Mouse (Mus musculus): ENCODE measurements around the gene Eml6.
A peak's percentile ranks its signal among the peaks of the same experiment; 100 is the strongest.

Gene Eml6

GRCm38 (mm10) chr11:29788921-29789638 lies 236.8 kb downstream of the Eml6 start:
- no peaks in the 10 kb centered on the region for H3K36me3 ChIP-seq (ENCODE audit: control insufficient read depth, insufficient read depth, low read length, poor library complexity, severe bottlenecking)
- DNase-seq (ENCODE audit: low read depth, low spot score) = no peak
- H3K27me3 ChIP-seq (ENCODE audit: control insufficient read depth, insufficient read depth, low read length, poor library complexity, severe bottlenecking) = no peaks in the 10 kb centered on the region

- DNase-seq (ENCODE audit: low read depth, low spot score) = no peak
- Histone ChIP-seq H3K27me3 (ENCODE audit: control insufficient read depth, insufficient read depth, low read length, poor library complexity, severe bottlenecking) (no peaks in the 10 kb centered on the region), H3K36me3 (ENCODE audit: control insufficient read depth, insufficient read depth, low read length, poor library complexity, severe bottlenecking) (no peaks in the 10 kb centered on the region)
Measured at GRCm38 (mm10) chr11:29788499-29788898, 237.3 kb downstream of the Eml6 start.

GRCm38 (mm10) chr11:29787473-29787872 lies 238.4 kb downstream of the Eml6 start:
- no peaks in the 10 kb centered on the region for H3K27me3 ChIP-seq (ENCODE audit: control insufficient read depth, insufficient read depth, low read length, poor library complexity, severe bottlenecking)
- DNase-seq (ENCODE audit: low read depth, low spot score) = peak; percentile 45
- H3K36me3 ChIP-seq (ENCODE audit: control insufficient read depth, insufficient read depth, low read length, poor library complexity, severe bottlenecking) = no peaks in the 10 kb centered on the region

- DNase-seq (ENCODE audit: low read depth, low spot score) = peak; percentile 80
- no peaks in the 10 kb centered on the region for H3K27me3 ChIP-seq (ENCODE audit: control insufficient read depth, insufficient read depth, low read length, poor library complexity, severe bottlenecking)
Measured at GRCm38 (mm10) chr11:29786583-29787219, 239.1 kb downstream of the Eml6 start.

GRCm38 (mm10) chr11:29779409-29780026 lies 246.3 kb downstream of the Eml6 start:
- Histone ChIP-seq H3K27me3 (ENCODE audit: control insufficient read depth, insufficient read depth, low read length, poor library complexity, severe bottlenecking) (no peaks in the 10 kb centered on the region), H3K36me3 (ENCODE audit: control insufficient read depth, insufficient read depth, low read length, poor library complexity, severe bottlenecking) (no peaks in the 10 kb centered on the region)
- DNase-seq (ENCODE audit: low read depth, low spot score) = peak; percentile 36

More at GRCm38 (mm10) chr11:29786583-29787219, 239.1 kb downstream of the Eml6 start:
- no peaks in the 10 kb centered on the region for H3K36me3 ChIP-seq (ENCODE audit: control insufficient read depth, insufficient read depth, low read length, poor library complexity, severe bottlenecking)

- Histone ChIP-seq H3K36me3 (ENCODE audit: control insufficient read depth, insufficient read depth, low read length, poor library complexity, severe bottlenecking) (no peaks in the 10 kb centered on the region), H3K27me3 (ENCODE audit: control insufficient read depth, insufficient read depth, low read length, poor library complexity, severe bottlenecking) (no peaks in the 10 kb centered on the region)
- peak; percentile 13 for DNase-seq (ENCODE audit: low read depth, low spot score)
Measured at GRCm38 (mm10) chr11:29778936-29779335, 246.9 kb downstream of the Eml6 start.

- Histone ChIP-seq H3K36me3 (ENCODE audit: control insufficient read depth, insufficient read depth, low read length, poor library complexity, severe bottlenecking) (no peaks in the 10 kb centered on the region), H3K27me3 (ENCODE audit: control insufficient read depth, insufficient read depth, low read length, poor library complexity, severe bottlenecking) (no peaks in the 10 kb centered on the region)
- DNase-seq (ENCODE audit: low read depth, low spot score) = no peak
Measured at GRCm38 (mm10) chr11:29777964-29778363, 247.9 kb downstream of the Eml6 start.

GRCm38 (mm10) chr11:29774760-29775159 lies 251.1 kb downstream of the Eml6 start:
- Histone ChIP-seq H3K36me3 (ENCODE audit: control insufficient read depth, insufficient read depth, low read length, poor library complexity, severe bottlenecking) (no peaks in the 10 kb centered on the region), H3K27me3 (ENCODE audit: control insufficient read depth, insufficient read depth, low read length, poor library complexity, severe bottlenecking) (no peaks in the 10 kb centered on the region)
- no peak for DNase-seq (ENCODE audit: low read depth, low spot score)

GRCm38 (mm10) chr11:29774296-29774695 lies 251.5 kb downstream of the Eml6 start:
- no peak for DNase-seq (ENCODE audit: low read depth, low spot score)
- Histone ChIP-seq H3K36me3 (ENCODE audit: control insufficient read depth, insufficient read depth, low read length, poor library complexity, severe bottlenecking) (no peaks in the 10 kb centered on the region), H3K27me3 (ENCODE audit: control insufficient read depth, insufficient read depth, low read length, poor library complexity, severe bottlenecking) (no peaks in the 10 kb centered on the region)

- DNase-seq (ENCODE audit: low read depth, low spot score) = no peak
- no peaks in the 10 kb centered on the region for H3K27me3 ChIP-seq (ENCODE audit: control insufficient read depth, insufficient read depth, low read length, poor library complexity, severe bottlenecking)
Measured at GRCm38 (mm10) chr11:29772279-29772678, 253.6 kb downstream of the Eml6 start.

GRCm38 (mm10) chr11:29770666-29771400 lies 255.0 kb downstream of the Eml6 start:
- Histone ChIP-seq H3K27me3 (ENCODE audit: control insufficient read depth, insufficient read depth, low read length, poor library complexity, severe bottlenecking) (no peaks in the 10 kb centered on the region), H3K36me3 (ENCODE audit: control insufficient read depth, insufficient read depth, low read length, poor library complexity, severe bottlenecking) (no peaks in the 10 kb centered on the region)
- no peak for DNase-seq (ENCODE audit: low read depth, low spot score)

More at GRCm38 (mm10) chr11:29772279-29772678, 253.6 kb downstream of the Eml6 start:
- H3K36me3 ChIP-seq (ENCODE audit: control insufficient read depth, insufficient read depth, low read length, poor library complexity, severe bottlenecking) = no peaks in the 10 kb centered on the region

GRCm38 (mm10) chr11:29768523-29768922 lies 257.3 kb downstream of the Eml6 start:
- no peaks in the 10 kb centered on the region for H3K36me3 ChIP-seq (ENCODE audit: control insufficient read depth, insufficient read depth, low read length, poor library complexity, severe bottlenecking)
- no peak for DNase-seq (ENCODE audit: low read depth, low spot score)
- H3K27me3 ChIP-seq (ENCODE audit: control insufficient read depth, insufficient read depth, low read length, poor library complexity, severe bottlenecking) = no peaks in the 10 kb centered on the region; the same call in 1 of the 2 replicates

- no peaks in the 10 kb centered on the region for H3K36me3 ChIP-seq (ENCODE audit: control insufficient read depth, insufficient read depth, low read length, poor library complexity, severe bottlenecking)
- H3K27me3 ChIP-seq (ENCODE audit: control insufficient read depth, insufficient read depth, low read length, poor library complexity, severe bottlenecking) = no peaks in the 10 kb centered on the region; the same call in 1 of the 2 replicates
- DNase-seq (ENCODE audit: low read depth, low spot score) = no peak
Measured at GRCm38 (mm10) chr11:29766313-29766982, 259.4 kb downstream of the Eml6 start.

GRCm38 (mm10) chr11:29765063-29765462 lies 260.8 kb downstream of the Eml6 start:
- DNase-seq (ENCODE audit: low read depth, low spot score) = no peak
- H3K27me3 ChIP-seq (ENCODE audit: control insufficient read depth, insufficient read depth, low read length, poor library complexity, severe bottlenecking) = no peaks in the 10 kb centered on the region; the same call in 1 of the 2 replicates

More at GRCm38 (mm10) chr11:29765063-29765462, 260.8 kb downstream of the Eml6 start:
- no peaks in the 10 kb centered on the region for H3K36me3 ChIP-seq (ENCODE audit: control insufficient read depth, insufficient read depth, low read length, poor library complexity, severe bottlenecking)
